Mouse (Mus musculus): ENCODE measurements around the gene Arpc2.
A peak's percentile ranks its signal among the peaks of the same experiment; 100 is the strongest.
"Not testable (repeated sequence)": the region's sequence is repeated elsewhere in the genome, so short reads cannot be mapped to it uniquely, and the experiment has no call there.

Gene Arpc2

DNA sequence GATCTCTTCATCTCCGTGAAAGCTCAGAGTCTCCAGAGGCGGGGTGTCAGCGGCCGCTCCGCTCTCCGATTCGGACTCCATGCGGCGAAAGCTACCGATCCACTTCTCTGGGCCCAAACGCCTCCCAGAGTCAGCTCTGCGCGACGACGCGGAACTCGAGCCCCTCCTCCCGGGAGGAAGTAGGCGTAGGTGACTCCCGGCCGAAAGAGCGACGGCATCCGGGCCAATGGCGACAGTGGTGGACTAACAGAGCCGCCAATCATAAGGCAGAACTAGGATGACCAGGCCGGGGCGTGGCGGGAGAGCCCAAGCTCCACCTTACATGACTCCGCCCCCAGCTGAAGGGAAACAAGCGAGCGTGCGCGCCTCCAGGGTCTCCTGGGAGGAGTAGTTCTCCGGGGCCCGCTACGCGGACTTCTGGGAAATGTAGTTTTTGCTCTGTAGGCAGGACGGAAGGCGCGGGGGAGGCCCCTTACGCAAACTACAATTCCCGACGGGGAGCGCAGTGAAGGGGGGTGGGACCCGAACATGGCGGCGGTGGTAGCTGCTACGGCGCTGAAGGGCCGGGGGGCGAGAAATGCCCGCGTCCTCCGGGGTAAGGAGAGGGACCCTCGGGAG, 48.8 kb downstream of the Arpc2 start, which contains the start of the genes Aamp and Pnkd:
Gene Aamp, minus strand, starts transcription at position 196 of the 618 bp plus-strand sequence.
Gene Pnkd, plus strand, starts transcription at position 388 of the 618 bp plus-strand sequence.
- peak; percentile 100 for DNase-seq

DNA sequence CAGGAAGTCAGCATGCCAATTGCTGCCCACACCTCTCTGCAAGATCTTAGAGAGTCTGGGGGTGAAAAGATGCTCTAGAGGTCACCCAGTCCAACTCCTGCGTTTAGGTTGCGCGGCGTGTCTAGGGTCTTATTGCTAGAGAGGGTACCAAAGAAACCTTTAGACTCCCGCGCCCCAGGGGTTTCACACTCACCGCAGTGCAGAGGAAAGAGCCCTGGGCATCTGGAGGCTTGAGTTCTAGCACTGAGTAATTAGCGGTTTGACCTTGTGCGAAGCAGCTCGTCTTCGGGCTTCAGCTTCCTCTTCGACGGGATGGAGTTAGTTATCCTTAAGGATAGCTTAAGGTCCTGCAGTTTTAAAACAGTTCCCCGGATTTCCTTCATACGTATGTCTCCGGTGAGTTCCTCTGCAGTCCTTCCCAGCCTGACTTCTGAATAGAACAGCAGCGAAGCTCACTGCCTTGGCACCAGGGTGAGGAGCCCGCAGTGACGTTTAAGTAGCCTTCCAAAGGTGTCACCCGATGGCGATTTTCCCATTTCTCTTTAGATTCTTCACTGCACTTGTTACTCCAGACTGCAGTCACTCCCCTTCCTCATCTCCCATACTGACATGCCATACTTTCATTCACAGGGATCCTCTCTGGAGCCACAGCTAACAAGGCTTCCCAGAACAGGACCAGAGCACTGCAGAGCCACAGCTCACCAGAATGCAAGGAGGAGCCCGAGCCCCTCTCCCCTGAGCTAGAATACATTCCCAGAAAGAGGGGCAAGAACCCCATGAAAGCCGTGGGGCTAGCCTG, 49.5 kb downstream of the Arpc2 start:
- no peak for DNase-seq

DNA sequence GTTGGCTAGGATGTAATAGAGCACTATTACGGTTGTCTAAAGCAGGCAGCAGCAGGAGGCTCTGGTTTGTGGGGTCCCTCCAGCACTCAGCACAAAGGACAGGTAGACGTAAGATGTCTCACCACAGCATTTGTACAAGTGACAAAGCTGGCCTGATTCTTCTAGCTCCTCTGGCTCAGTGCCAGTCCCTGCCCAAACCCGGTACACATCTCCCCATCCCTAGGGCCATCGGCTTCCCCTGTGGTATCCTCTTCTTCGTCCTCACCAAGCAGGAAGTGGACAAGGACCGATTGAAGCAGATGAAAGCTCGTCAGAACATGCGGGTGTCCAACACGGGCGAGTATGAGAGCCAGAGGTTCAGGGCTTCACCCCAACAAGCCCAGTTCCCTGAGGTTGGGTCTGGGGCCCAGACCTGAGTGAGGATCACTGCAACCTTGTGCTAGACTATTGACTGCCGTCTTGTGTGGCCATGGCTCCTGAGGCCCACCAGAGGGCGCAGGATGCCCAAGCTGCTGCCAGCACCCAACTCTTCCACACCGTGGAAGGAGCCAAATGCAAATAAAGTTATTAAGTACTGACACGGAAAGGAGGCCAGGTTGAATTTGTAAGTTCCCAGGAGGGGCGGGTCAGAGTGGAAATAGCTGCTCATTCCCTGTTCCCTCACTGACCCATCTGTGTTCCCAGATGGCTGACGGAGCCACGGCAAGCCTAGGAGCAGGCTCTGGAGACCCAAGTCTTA, 51.2 kb downstream of the Arpc2 start:
- not testable (repeated sequence) for DNase-seq

DNA sequence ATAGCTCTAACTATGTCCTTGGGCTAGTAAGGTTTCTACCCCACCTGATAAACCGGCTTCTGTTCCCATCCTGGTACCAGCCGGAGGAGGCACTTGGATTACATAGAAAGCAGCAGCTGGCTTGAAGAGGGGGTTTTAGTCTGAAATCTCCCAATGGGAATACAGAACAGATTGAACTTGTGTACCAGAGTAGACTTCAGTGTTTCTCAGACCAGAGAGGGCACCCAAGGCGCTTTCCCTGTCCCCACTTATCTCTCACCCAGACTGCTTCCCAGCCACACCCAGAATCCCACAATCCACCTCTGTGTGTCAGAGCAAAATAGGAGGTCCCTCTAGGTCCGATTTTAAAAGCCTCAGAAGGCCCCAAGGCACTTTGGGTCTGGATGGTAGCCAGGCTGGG, 52.4 kb downstream of the Arpc2 start:
- no peak for DNase-seq

DNA sequence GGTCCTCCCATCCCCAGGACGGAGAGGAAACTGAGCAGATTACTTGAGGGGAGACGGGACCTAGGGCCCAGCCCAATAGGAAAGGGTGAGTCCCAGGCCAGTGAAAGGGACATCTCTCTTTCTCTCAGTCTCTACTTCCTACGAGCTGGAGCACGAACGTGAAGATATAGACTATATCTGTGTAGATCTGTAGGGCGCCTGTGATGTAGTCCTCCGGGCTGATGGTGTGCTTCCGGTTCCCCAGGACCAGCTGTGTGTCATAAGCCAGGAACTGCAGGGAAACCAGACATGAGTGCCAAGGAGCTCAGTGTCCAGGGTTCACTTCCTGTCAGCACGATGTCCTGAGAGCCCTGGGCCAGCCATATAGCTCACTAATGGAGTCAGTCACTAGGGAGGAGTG, 53.4 kb downstream of the Arpc2 start:
- DNase-seq = no peak

DNA sequence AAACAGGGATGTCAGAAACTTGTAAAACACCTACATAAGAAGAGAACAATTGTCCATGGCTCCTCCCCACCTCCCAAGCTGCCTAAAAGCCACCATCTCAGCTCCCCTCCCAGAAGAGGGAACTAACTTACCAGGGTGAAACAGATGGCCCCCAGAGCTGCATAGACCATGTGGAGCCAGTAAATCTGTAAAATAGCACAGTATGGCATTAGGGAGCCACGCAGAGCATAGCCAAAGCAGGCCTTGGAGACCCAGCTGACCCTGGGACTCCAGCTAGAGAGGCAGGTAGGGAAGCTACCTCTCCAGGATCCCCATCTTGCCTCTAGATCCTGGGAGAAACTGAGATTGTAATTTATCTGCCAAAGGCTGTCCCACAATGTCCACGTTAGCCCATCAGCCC, 53.9 kb downstream of the Arpc2 start:
- DNase-seq = no peak

DNA sequence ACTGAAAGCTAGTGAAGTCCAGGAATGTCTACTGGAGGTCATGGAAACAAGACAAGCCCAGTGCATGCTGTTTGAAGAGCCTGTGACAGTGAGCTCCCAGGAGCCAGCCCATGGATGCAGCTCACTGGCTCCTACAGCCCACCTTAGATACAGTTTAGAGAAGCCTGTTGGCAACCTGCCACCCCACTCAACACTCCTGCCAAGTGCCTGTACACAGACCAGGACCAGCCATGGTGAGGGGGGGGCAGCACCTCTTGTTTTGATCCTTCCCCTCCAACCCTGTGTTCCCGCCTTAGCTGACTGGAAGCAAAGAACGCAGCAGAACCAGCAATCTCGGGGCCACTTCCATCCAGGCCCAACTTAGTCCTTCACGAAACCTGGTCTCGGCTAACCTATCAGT, 54.3 kb downstream of the Arpc2 start:
- DNase-seq = no peak

DNA sequence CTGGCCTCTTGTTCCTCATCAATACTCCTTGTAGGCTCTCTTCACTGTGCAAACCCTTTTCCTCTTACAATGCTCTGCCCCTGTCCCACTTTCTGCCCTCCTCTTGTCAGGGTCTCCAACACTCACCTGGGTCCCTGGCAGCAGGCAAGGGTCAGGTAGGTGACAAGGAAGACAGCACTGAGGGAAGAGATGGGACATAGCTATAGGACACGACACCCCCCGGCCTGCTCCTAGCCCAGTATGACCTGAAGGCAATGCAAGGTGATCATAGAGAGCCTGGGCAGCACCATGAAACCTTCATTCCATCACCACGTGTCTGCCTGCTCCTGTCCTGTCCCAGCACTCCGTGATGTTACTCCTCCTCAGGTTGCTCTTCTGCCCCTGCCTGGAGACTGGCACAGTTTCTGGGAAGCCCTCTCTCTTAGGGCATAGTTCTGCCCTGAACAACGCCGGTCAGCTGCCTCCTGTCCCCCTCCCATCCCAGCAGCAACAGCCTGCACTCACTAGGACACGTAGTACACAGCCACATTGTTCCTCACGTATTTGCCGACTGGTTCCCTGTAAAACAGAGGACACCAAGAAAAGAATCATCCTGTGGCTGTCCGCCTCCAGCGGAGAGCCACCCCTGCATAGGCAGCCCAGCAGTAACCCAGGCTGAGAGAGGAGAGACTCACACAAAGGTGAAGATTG, 56.6 kb downstream of the Arpc2 start:
- DNase-seq = no peak

DNA sequence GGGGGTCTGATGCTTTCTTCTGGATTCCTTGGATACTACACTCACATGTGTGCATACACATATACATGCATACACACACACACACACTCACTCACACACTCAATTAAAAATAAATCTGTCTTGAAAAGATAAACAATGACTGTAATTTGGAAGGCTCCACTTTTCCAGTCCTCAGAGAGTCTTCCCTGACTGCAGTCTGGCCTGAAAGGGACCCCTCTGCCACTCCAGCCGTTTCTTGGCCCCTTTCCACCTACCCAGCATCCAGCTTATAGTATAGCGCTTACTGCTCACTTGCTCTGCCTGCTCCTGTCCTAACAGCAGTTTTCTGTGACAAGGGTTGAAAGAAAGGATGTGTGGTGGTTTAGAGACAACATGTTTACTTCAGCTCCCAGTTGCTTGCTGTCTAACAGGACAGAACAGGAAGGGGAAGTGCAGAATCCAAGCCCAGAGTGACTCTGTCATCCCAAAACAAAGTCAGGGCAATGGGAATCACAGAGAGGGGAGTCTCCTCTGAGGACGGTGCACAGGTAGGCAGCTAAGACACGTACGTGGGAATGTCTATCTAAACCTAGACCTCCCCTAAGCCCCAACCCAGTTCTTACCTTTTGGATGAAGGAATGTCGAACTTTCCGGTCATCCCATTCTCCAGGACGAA, 57.5 kb downstream of the Arpc2 start:
- DNase-seq = no peak

DNA sequence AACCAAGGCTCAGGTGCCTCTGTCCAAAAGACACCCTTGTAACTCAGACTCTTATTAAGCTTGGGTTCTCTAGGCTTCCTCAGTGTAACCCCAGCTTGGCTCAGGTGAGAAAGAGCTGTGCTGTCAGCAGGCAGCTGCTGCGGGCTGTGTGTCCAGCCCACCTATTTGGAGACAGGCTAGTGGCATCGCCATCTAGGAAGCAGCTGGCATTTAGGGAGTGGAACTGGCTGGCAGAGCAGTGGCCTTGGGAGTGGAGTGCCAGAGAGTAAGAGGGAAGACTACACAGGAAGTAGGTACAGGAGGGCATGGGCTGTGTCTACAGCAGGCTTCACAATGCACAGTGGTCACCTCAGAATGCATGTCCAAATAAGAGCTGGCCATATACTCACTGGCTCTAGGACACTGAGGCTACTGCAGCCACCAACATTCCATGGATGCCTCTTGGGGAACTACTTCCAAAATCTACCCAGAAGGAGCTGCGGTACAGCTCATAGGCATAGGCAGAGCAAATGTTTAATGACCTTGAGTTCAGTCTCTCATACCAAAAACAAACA, 58.3 kb downstream of the Arpc2 start:
- no peak for DNase-seq

DNA sequence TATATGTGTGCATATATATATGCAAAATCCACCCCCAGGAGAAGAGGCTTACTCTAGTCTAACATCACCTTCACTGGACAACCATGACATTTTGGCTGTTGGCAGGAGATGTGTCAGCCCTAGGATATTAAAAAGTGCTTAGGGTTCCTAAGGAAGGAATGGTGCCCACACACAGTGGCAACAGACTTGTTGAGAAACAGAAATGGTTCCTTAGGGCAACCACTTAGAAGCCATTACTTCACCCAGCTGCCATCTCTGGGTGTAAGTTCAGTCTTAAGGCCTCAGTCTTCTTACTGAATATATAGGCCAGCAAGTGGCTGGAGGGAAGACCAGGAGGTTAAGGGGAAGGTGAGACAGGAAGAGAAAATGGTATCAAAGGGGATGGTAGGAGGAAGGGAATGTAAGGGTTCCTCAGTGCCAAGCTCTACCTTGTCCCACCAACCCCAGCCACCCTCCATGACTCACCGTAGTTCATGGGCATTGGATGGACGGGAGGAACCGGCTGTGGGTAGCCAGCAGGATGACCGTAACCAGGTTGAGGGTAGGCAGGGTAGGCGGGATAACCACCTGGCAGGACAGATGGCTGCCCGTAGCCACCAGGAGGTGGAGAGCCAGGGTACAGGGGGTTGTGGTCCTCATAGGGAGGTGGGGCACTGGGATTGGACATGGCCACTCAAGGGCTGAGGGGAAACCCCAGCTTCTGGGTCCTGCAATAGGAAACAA, 59.0 kb downstream of the Arpc2 start:
- DNase-seq = no peak

DNA sequence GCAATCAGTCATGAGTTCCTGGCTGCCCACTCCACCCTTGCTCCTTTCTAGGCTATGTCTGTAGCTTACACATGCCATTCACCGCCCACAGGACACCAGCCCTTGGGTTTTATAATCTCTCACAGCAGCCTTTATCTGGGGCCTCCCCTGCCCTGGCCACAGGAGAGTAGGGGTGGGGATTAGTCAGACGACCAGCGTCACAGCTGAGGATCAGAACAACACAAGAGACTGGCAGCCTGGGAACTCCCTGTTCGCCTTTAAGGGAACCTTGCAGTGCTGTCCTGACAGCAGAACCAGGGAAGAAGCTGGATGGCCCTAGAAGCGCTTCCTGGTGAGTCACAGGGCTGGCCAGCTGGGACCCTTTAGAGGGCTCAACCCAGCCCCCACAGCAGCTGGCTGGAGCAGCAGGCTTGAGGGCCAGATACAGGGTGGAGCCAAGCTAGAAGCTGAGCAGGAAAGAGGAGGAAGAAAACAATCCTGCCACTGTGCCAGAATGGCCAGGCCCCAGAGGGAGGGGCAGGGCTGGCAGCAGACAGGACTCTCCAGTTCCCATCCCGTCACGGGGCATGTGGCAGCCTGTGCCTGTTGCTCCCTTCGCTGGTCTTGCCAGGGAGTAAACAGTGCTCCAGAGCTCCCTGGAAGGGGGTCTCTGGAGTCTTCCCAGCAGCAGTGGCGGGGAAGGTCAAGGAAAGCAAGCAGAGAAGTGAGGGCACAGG, 59.7 kb downstream of the Arpc2 start:
- DNase-seq = peak; percentile 97

DNA sequence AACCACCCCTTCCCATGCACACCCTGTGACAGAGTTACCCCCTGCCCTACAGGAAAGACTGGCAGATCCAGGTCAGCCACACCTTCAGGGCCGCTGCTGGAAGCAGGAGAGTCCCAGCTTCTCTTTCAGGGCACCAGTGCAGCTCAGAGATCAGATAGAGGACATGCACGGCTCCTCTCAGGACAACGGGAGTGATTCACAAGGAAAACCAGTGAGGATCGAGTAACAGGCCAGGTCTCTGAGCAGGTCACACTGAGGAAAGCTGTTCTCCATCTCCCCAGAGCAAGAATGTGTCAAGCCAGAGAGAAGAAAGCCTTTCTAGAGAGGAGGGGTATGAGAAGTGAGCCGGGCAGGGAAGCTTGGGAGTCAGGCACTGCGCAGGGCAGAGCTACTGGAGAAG, 60.6 kb downstream of the Arpc2 start:
- DNase-seq = no peak

DNA sequence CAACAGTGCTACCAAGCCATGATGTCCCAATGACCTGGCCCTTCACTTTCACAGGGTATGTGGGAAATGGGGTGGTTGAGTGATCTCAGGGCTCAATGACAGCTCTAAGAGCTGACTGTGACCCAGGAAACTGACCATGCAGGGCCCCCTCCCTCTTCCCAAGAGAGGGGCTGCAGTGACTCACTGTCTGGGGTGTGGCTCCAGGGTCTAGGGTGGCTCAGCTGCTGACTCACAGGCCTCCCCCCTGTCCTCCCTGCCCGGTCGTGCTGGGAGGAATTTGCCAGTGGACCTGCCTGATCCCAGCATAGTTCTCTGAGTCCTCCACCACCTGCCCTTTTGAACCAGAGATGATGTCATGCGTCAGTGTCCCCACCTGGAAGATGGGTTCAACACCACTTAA, 61.4 kb downstream of the Arpc2 start:
- peak; percentile 73 for DNase-seq

DNA sequence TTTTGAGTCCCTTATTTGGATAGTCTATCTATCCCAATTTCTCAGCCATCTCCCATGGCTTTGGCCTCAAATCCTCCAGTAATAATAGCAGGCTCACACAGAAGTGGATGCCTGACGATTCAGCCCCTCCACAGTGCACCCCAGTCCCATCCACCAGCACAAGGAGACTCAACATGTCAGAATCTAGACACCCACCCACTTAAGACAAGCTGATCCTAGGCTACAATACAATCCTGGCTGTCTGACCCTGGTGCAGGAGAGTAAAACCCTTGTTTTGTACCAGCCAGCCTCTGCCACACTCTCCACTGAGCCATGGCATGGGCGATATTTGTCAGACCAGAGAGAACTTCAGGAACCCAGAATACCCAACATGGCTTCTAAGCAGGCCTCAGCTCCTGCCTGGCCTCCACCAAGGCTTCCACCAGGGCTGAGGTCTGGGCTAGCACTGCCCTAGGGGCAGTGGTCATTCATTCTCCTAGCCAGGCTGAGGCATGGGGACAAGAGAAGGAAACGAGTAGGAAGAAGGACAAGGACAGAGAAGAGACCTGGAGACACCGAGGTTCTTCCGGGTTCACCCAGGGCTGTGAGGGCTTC, 62.4 kb downstream of the Arpc2 start:
- DNase-seq = no peak

DNA sequence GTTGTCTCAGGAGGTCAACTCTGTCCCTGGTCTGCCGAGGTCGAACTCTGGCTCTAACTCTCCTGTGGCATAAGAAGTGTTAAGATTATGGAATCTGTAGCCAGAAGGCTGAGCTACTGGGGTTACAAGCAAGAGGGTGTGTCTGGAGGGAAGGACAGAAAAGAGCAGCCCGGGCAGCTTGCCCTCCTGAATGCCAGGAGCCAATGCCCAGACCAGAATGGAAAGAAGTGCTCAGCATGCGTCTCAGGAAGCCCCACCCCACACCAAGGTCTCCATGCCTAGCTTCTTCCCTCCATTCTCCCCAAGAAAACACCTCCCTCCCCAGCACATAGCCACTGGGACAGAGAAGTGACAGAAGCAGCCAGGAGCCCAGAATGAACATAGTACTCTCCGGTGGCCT, 63.1 kb downstream of the Arpc2 start:
- DNase-seq = peak; percentile 77

DNA sequence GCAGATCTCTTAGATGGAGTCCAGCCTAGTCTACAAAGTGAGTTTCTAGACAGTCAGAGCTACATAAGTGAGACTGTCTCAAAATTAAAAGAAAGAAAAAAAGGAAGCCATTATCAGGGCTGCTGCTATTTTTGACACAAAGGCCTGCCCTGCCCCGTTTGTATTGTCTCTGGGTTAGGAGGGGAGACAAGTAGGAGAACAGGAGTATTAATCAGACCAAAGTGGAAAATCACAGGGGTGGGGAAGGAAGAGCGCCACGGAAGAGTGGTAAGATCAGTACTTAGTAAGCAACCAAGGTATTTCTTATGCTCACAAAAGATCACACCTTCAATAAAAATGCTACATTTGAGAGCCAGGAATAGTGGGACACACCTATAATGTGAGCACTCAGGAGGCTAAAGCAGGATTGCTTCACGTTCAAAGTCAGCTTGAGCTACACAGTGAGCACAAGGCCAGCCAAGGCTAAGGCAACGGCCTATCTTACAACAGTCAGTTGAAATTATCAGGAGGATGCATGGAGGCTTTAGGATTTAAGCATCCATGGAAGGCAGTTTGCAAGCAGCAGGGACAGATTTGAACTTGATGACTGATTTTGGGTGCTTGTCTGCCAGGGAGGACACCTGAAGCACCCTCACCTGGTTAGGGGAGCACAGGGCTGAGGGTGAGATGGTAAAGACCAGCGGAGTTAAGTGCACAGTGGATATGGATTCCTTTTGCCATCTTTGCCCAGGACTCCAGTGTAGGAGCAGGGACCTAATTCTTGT, 64.6 kb downstream of the Arpc2 start:
- DNase-seq = no peak

DNA sequence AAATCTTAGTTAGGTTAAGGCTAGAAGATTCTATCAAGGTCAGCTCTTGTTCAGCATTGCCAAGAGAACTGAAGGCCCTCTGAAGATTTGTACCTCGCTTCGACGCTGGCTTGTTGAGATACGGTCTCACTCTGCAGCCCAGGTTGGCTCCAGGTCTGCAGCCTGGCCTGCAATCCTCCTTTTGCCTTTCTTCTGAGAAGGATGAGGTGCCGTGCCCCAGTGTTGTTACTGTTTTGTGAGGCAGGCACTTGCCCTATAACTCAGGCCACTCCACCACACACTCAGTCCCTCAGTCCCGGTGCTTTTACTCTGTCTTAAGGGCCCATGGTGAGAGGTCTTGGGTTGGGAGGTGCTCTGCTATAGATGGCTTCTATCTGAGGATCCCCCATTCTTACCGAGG, 66.3 kb downstream of the Arpc2 start:
- DNase-seq = no peak

DNA sequence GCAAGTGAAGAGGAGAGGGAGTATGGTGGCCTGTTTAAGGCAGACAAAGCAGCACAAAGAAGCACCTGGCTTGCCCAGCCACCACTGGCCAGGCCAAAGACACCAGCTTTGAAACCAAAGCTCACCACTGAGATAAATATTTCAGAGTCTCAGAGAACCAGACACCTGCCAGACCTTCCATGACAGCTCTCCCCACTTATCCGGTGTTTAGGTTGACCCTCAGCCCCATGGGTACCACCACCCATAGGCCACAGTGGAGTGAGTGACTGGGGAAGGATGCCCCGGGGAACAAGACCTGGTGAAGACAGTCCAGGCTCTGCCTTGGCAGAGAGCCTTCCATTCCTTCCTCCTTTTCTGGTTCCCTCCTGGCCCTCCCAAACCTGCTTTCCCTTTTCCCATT, 67.0 kb downstream of the Arpc2 start:
- DNase-seq = no peak

Measured in lung, postnatal 36 days (tissue).